Mouse (Mus musculus) liver, postnatal 0 days (tissue): ENCODE data around the gene Dlgap3.

Source experiments
- CTCF ChIP-seq: sonication (generic); IDR thresholded peaks from 2 replicates; pipeline ENCODE4 v1.5.1; 2016; ENCODE audit warnings: antibody characterized with exemption, low read depth
- EP300 ChIP-seq: IDR thresholded peaks from 2 replicates; pipeline ENCODE4 v1.6.1; 2016; ENCODE audit warnings: antibody characterized with exemption, low read depth, mild to moderate bottlenecking

DNA sequence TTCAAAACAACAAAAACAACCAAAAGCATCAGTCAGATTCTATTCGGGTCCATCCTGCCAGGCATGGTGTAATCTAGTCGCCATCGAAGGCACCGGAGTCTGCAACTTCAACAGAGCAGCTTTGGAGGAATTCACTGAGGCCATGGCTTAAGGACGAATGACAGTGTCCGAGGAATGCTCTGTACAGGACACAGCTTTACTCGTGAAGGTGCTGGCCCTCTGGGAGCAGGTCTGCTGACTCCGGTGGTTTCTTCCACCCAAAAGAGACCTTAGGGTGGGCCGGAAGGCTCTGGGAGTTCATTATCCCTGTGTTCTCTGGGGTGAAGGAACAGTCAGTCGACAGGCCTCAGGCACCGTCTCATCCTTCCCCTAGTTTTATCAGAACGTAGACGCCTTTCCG lies 92.6 kb downstream of the Dlgap3 start:
- TF ChIP-seq CTCF = no peak
- TF ChIP-seq EP300 = no peak
